Comparison of ENCODE assay signal across 9 mouse cellular contexts in the genomic region with DNA sequence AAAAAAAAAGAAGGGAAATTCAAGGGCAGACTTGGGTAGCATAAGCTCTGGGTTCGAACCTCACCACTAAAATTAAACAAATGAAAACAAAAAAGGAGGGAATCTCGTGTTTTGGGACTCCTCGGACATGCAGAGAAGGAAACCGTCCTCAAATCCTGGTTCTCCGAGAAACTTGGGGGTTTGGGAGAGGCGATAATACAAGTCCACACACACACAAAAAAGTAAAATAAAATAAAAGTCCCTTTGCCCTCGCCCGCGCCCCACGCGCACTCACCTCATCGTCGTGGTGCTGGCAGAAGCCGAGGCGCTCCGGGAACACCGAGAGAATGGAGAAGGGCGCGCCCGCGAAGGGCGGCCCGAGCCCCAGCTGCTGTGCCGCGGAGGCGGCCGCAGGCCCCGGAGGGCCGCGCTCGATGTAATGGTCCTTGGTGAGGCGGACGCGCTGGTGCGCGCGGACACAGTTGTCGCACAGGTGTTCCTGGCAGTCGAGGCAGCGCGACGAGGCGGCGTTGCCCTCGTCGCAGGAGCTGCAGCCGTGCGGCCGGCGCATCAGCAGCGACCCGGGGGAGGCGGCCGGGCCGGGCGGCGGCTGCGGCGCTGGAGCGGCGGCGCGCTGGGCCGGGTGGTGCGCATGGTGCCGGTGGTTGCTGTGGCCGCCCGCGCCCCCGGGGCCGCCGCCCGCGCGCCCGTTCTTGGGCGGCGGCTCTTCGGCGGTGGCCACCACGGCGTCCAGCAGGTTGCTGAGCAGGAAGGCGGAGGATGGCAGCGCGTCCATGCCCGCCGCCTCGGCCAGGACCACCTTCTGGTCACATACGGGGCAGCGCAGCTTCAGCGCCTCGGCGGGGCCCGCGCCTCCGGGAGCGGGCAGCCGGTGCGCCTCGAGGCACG. TPM values are rescaled to one million over a fixed set of nuclear protein-coding genes. Genes with fewer than 3 reads are reported as not detected.
A peak's percentile ranks its signal among the peaks of the same experiment; 100 is the strongest.
DNase-seq lines count a peak whose midpoint lies in the region; ATAC-seq lines count a peak whose summit lies in the region.
"Had no signal": no experiment of that assay in that cellular context is flagged by ENCODE, and none has a peak within 500 bp of the region (broad histone marks: within the 10 kb centered on the region; RNA-seq: fewer than 3 reads in every experiment).

No protein-coding gene starts in this region.

- intact Hi-C loops in gastrocnemius, postnatal 14 days (cut with DNase I; ENCODE audit: low total_unique reads), result no loop called here

- no peak for ATAC-seq in forebrain, embryonic 16.5 days
- ATAC-seq in liver, embryonic 15.5 days (ENCODE audit: insufficient read depth), result no peak; the same call in 1 of the 2 replicates

- H3K4me1 ChIP-seq in forebrain, embryonic 16.5 days (replicated peaks; ENCODE audit: control insufficient read depth, insufficient read depth, low read length), result peaks cover 28% of the 10 kb centered on the region
- peaks cover 4% of the 10 kb centered on the region; the same call in 1 of the 2 replicates for H3K4me1 ChIP-seq in liver, embryonic 15.5 days (replicated peaks)

- under 1% methylated on average over 94 of the region's 101 CpGs for WGBS in forebrain, embryonic 16.5 days
- WGBS in liver, embryonic 15.5 days (ENCODE audit: insufficient replicate concordance), result under 1% methylated on average over 95 of the region's 101 CpGs

- peak overlapping the region; percentile 59 for H3K4me3 ChIP-seq in forebrain, embryonic 16.5 days (replicated peaks; ENCODE audit: low read length)
- H3K4me3 ChIP-seq in liver, embryonic 15.5 days (replicated peaks), result peak overlapping the region; percentile 55

- no peaks in the 10 kb centered on the region for H3K36me3 ChIP-seq in forebrain, embryonic 16.5 days (ENCODE audit: control insufficient read depth, insufficient read depth)
- H3K36me3 ChIP-seq in liver, embryonic 15.5 days (replicated peaks), result no peaks in the 10 kb centered on the region

- peak overlapping the region; percentile 81 for H3K4me2 ChIP-seq in forebrain, embryonic 16.5 days (ENCODE audit: low read length)
- peak overlapping the region; percentile 59 for H3K4me2 ChIP-seq in liver, embryonic 15.5 days

- H3K9me3 ChIP-seq in forebrain, embryonic 16.5 days (ENCODE audit: control insufficient read depth, low read length), result no peaks in the 10 kb centered on the region
- H3K9me3 ChIP-seq in liver, embryonic 15.5 days (replicated peaks), result no peaks in the 10 kb centered on the region

- H3K27me3 ChIP-seq in forebrain, embryonic 16.5 days (replicated peaks; ENCODE audit: control insufficient read depth, insufficient read depth, low read length), result peaks cover 72% of the 10 kb centered on the region
- H3K27me3 ChIP-seq in liver, embryonic 15.5 days, result peaks cover 88% of the 10 kb centered on the region

- H3K27ac ChIP-seq in forebrain, embryonic 16.5 days (ENCODE audit: low read length), result no peak overlapping the region
- no peak overlapping the region for H3K27ac ChIP-seq in liver, embryonic 15.5 days (replicated peaks)

- DNase-seq in gastrocnemius, postnatal 10 days, result peak; percentile 10
- DNase-seq in gastrocnemius, postnatal 14 days, result no peak
- DNase-seq in CD4-positive helper T cell, adult 2 months (ENCODE audit: low read depth, low spot score), result peak; percentile 15
- DNase-seq in urinary bladder, postnatal 25 days (ENCODE audit: low spot score), result no peak
- DNase-seq in cerebellum, adult 8-10 months, result no peak
- DNase-seq in frontal cortex, postnatal 36 days (ENCODE audit: low spot score in 2 of 2), result no peak
- DNase-seq: cerebellum, adult 11 months had no signal

- no peak overlapping the region for H3K9ac ChIP-seq in forebrain, embryonic 16.5 days (replicated peaks; ENCODE audit: low read depth, low read length)
- H3K9ac ChIP-seq in liver, embryonic 15.5 days, result peak overlapping the region; percentile 39; the same call in 1 of the 2 replicates

RNA-seq across cellular contexts. Expression of gene Trim71, which starts 1.9 kb away (rescaled TPM):
- total RNA-seq in gastrocnemius, postnatal 10 days (2021), result under 1 TPM in 1 of 2 experiments, not detected in 1; 0.02 TPM
- not detected for total RNA-seq in gastrocnemius, postnatal 14 days (2021)
- 0.12 and 0.13 TPM in 2 replicates for polyA plus RNA-seq in forebrain, embryonic 16.5 days (2015; fragmentation: Nextera tagmentation; extraction: Ambion mirVana)
- 0.86 TPM in 2 replicates for polyA plus RNA-seq in liver, embryonic 15.5 days (2015; fragmentation: Nextera tagmentation; extraction: Ambion mirVana)

RNA-seq across cellular contexts. Expression of gene C130032M10Rik, which starts 46.8 kb away (rescaled TPM):
- not detected for total RNA-seq in gastrocnemius, postnatal 10 days (2021)
- not detected for total RNA-seq in gastrocnemius, postnatal 14 days (2021)
- not detected in 2 replicates for polyA plus RNA-seq in forebrain, embryonic 16.5 days (2015; fragmentation: Nextera tagmentation; extraction: Ambion mirVana)
- not detected in 2 replicates for polyA plus RNA-seq in liver, embryonic 15.5 days (2015; fragmentation: Nextera tagmentation; extraction: Ambion mirVana)

RNA-seq across cellular contexts. Expression of gene Ccr4, which starts 57.6 kb away (rescaled TPM):
- not detected for total RNA-seq in gastrocnemius, postnatal 10 days (2021)
- not detected for total RNA-seq in gastrocnemius, postnatal 14 days (2021)
- not detected in 2 replicates for polyA plus RNA-seq in forebrain, embryonic 16.5 days (2015; fragmentation: Nextera tagmentation; extraction: Ambion mirVana)
- not detected in 2 replicates for polyA plus RNA-seq in liver, embryonic 15.5 days (2015; fragmentation: Nextera tagmentation; extraction: Ambion mirVana)

Comparison
In these comparisons a context has a peak if more than half of its experiments do, and no peak if none do; other contexts are left out.
1. DNase-seq: peak in gastrocnemius, postnatal 10 days (single experiment) and CD4-positive helper T cell, adult 2 months (single experiment); none in gastrocnemius, postnatal 14 days (single experiment), urinary bladder, postnatal 25 days (single experiment), cerebellum, adult 8-10 months (single experiment) and frontal cortex, postnatal 36 days (0 of 2).